Mouse (Mus musculus) ovary, postnatal 36 days (tissue): ENCODE measurements around the gene Barx1.

Source experiments
- DNase-seq: peaks from one replicate; pipeline ENCODE4 v3.0.0; 2022; ENCODE audit warnings: low spot score, mixed read lengths

The Barx1 gene

GRCm38 (mm10) chr13:48662431-48663143 is at the start of gene Barx1:
Barx1 (plus strand) TSS chr13:48662998.
- no peak for DNase-seq

GRCm38 (mm10) chr13:48614525-48614924 is 48.3 kb upstream of the Barx1 start:
- no peak for DNase-seq

DNA sequence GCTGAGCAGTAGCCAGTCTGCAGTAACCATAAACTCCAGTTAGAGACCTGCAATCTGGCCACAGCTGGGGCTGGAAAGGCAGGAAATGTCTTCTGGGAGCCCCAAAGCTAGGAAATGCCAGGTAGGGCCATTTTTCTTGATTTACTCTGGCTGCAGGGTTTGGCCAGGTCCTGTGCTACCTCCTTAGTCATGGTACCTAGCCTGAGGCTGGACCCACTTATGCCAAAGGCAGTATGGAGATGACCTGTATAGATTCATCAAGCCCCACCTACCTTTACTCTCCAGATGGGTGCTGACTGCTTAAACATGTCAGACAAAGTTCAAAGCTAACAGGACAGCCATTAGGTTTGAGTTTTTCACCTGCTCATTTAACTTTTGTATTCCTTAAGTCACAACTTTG is 45.0 kb upstream of the Barx1 start:
- DNase-seq: no peak

GRCm38 (mm10) chr13:48618890-48619289 is 43.9 kb upstream of the Barx1 start:
- no peak for DNase-seq

DNA sequence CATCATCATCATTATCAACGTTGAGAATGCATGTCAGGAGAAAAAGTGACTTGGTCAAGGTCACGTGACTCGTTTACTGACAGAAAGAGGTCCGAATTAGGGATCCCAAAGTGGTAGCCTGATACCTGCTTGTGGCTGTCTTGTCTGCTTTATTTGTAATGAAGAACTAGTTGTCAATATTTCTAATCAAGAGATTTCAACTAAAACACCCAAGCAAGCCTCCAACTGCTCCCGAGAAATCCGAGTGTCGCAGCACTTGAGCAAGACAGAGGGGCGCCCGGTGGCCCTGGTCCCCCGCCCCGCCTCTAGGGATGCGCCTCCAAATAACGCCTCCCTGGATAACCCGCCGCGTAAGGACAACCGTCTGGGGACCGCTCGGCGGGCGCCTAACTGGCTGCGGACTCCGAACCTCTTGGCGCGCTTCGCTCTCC is 37.8 kb upstream of the Barx1 start:
- no peak for DNase-seq

- DNase-seq: peak; percentile 97
Observed at GRCm38 (mm10) chr13:48625433-48626184, 37.2 kb upstream of the Barx1 start, which contains the start of gene Ptpdc1. Ptpdc1 (minus strand) TSS chr13:48625664.

GRCm38 (mm10) chr13:48631691-48632090 is 31.1 kb upstream of the Barx1 start:
- no peak for DNase-seq

DNA sequence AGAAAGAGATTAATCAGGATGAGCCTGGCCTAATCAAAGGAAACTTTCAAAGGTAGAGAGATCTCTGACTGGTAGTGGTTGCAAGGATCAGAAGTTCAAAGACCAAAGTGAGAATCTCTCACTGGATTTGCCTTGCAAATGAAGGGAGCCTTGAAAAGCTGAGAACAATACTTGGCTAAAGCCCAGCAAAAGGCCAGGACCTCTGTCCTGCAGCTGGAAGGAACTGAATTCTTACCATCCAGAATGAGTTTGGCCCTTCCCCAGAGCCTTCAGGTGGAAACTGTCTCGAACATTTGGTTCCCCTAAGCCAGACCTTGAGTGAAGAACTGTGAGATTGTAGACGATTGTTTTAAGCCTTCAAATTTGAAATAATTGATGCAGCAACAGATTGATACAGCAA is 25.1 kb upstream of the Barx1 start:
- DNase-seq: no peak

DNA sequence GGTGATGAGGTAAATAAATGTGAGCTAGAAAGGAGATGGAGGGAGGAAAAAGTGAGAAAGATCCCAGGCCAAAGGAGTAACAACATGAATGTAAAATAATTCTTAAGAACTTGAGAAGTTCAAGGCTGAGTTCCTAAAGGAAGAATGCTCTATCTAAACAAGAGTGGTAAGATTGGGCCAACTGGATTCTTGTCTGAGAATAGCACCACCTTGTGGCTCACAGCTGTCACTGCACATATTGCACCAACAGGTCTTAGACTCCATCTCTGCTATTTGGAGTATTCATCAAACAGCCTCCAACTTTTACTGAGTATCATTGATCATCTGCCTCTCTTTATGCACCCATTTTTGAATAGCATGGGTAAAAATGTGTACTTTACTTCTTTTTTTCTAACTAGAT is 23.2 kb upstream of the Barx1 start:
- DNase-seq: peak; percentile 36

DNA sequence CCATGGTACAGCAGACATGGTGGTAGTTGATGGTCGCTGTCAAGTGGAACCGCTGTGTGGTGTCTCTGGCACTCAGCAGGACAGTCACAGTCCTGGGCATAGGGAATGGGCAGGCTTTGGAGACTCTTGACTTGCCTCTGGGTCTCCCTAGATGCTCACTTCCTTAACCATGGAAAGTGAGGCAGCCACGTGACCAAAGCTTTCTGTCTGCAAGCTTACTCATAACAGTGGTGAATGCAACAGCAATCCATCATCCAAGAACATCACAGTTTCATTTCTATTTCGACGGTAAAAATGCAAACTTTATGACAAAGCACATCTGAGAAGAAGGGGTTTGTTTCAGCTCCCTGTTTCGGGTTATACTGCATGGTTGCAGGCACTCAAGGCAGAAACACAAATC is 19.7 kb upstream of the Barx1 start:
- DNase-seq: no peak

GRCm38 (mm10) chr13:48643991-48644390 is 18.8 kb upstream of the Barx1 start:
- DNase-seq: no peak

- DNase-seq: no peak
Observed at GRCm38 (mm10) chr13:48646696-48647095, 16.1 kb upstream of the Barx1 start.

- DNase-seq: no peak
Observed at GRCm38 (mm10) chr13:48650615-48651014, 12.2 kb upstream of the Barx1 start.

DNA sequence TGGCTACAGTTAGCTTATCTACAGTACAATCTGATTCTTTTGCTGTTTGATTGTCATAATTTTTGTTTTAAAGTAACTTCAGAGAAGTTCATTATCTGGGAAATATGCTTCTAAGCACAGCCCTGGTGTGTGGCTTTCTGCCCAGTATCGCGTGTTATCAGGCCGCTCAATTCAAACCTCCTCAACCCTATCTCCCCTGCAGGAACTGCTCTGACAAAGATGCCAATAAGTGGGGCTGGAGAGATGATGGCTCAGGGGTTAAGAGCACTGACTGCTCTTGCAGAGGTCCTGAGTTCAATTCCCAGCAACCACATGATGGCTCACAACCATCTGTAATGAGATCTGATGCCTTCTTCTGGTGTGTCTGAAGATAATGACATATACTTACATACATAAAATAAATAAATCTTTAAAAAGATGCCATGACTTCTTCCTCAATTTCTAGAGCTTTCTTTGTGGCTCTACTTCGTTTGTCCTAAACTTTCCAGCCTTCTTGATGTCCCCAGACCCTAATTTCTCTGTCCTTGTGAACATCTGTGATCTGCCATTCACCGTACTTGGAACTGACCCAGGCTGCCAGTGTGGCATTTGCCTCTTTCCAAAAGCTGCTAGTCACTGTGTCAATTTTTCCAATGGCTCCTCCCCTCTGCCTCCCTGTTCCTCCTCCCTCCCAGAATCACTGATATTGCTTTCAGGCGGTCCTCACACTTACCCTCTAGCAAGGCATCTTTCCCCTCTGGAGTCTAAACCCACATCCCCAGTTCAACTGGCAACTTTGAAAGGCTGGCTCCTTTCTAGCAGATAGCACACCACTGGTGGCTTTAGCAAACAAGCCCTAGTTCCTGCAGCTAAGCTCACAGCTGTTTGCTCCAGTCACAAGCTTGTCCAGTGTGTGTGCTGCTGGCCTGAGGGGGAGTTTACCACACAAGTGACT is 11.4 kb upstream of the Barx1 start:
- DNase-seq: no peak

DNA sequence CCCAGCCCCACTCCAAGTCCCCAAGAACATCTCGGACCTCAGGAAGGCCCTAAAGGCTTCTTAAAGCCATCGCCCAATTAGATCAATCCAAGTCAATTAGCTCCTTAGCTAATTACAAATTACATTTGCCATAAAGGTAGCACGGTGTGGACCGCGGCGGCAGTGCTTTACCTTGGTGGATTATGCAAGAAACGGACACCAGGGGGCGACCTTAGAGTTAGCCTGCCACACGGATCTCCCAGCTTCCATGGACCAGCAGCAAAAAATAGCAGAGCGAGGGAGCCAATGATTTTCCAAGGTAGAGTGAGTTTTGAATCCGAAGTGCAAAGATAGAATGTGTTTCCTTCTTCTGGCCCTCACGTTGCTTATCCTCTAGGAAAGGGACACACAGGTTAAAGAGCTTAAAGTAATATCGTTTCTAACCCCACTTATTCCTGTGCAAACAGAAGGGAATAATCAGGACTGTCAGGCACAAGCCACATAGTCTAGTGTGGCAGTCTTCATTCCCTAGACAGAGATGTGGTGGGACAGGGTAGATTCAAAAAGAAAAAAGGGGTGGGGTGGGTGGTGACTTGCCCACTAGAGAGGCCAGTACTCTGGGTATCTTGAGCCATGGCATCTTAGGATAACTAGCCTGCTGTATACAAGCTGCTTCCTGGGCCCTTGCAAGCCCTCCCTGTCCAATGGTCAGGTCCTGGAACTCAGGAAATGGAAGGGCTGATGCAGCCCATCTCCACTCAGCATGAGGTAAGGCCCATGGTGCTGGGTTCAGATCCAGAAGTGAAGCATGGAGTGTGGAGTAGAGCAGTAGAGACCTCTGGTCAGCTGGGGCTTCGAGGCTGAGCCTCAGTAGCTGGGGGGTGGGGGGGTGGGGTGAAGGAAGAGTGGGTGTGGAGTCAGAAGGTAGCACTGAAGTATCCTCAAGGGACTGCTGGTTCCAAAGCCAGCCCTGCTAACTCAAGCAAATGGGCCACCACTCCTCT is 8.7 kb upstream of the Barx1 start:
- peak; percentile 63 for DNase-seq

GRCm38 (mm10) chr13:48655637-48656036 is 7.2 kb upstream of the Barx1 start:
- DNase-seq: no peak

DNA sequence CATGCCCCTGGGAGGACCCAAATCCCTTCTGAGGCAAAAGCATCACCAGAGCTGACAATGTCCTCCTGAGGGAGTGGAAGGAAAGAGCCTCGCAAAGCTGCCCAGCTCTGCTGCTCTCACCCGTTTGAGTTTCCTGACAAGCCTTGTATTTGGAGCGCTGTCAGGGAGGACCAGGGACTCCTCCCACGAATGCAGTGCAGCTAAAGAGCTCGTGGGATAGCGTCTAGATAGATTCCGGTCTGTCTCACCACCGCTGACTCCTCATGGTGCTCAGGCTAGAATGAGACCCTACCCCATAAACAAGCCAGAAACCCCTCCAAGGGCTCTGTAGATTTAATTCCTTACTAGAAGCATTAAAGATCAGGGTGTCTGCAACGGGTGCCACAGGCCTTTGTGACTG is 5.0 kb upstream of the Barx1 start:
- DNase-seq: no peak

- DNase-seq: no peak
Observed at GRCm38 (mm10) chr13:48658588-48659253, 4.1 kb upstream of the Barx1 start.

GRCm38 (mm10) chr13:48659254-48660220 is 3.3 kb upstream of the Barx1 start:
- no peak for DNase-seq
